Mouse (Mus musculus): ENCODE results near the gene Gsg1l2.

Gene Gsg1l2

DNA sequence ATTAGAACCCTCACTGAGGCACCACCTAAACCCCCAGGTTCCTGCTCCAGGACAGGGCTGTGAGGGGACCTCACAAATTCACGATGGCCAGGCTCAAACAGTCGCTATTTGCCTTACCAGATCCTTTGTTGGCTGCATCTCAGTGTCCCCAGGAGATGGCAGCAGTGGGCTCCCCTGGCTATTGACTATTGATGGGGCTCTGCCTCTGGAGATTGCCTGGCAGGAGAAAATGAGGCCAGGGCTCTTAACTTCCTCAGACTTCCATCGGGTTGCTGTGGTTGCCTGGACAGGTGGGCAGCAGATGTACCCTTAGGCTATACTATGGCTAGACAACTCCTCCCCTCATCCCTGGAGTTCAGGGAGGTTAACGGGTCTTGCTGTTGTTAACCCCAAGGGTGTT is 45.8 kb downstream of the Gsg1l2 start:
- DNase-seq = no peak

- DNase-seq = no peak
Measured at GRCm38 (mm10) chr11:67821560-67821959, 47.2 kb downstream of the Gsg1l2 start.

- DNase-seq = no peak
Measured at GRCm38 (mm10) chr11:67828360-67829059, 54.1 kb downstream of the Gsg1l2 start.

DNA sequence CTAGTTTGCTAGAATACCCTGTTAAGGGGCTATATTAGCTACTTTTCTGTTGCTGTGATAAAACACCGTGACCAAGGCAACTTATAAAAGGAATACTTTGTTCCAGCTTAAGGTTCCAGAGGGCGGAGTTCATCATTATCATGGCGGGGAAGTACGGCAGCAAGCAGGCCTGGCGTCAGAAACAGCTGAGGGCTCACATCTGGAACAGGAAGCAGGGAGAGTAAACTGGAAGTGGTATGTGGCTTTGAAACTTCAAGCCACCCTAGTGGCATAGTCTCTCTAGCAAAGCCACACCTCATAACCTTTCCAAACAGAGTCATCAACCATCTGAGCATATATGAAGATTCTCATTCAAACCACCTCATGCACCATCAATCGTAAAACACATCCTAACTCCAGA is 55.1 kb downstream of the Gsg1l2 start:
- DNase-seq = no peak

DNA sequence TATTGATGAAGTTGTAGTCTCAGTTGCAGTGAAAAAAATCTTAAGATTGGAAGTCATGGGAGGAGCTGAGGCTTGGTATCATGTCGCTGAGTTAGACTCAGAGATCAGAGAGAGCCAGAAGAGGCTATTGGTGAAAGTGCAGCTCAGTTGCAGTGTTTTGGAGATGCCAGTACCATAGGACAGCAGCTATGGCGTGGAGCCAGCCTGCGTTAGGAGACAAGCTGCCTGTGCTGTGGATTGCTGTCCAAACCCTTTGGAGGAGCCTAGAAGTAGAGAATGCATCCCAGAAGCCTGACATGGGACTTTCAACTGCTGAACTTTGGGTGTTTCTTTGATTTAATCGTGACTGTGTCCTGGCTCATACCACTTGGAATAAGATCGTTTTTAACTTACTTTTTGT is 57.4 kb downstream of the Gsg1l2 start:
- DNase-seq = no peak

- no peak for DNase-seq
Measured at GRCm38 (mm10) chr11:67835408-67836078, 61.1 kb downstream of the Gsg1l2 start.
